Mouse (Mus musculus) layer of hippocampus, adult 11-12 months (tissue): ENCODE results near the gene 4930402H24Rik.

Source experiments
- DNase-seq: peaks from one replicate; pipeline ENCODE4 v3.0.0; 2022; ENCODE audit warnings: low spot score

Gene 4930402H24Rik

DNA sequence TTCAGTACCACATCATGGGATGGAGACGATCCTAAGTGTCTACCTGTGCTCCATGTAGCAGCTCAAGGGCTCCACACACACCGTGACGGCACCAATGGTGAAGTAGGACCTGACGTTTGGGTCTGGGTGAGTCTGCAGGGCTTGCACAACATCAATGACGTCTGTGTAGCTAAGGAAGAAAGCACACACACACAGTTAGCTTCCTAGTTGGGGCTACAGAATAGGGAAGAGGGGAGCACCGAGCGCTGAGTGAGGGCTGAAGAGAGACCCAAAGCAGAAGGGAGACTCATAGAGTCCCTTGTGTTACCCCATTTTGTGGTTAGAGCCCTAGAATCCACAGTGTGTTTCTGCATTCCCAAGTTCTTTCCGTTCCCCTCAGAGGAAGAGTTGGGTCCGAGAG, 175.5 kb downstream of the 4930402H24Rik start:
- no peak for DNase-seq

DNA sequence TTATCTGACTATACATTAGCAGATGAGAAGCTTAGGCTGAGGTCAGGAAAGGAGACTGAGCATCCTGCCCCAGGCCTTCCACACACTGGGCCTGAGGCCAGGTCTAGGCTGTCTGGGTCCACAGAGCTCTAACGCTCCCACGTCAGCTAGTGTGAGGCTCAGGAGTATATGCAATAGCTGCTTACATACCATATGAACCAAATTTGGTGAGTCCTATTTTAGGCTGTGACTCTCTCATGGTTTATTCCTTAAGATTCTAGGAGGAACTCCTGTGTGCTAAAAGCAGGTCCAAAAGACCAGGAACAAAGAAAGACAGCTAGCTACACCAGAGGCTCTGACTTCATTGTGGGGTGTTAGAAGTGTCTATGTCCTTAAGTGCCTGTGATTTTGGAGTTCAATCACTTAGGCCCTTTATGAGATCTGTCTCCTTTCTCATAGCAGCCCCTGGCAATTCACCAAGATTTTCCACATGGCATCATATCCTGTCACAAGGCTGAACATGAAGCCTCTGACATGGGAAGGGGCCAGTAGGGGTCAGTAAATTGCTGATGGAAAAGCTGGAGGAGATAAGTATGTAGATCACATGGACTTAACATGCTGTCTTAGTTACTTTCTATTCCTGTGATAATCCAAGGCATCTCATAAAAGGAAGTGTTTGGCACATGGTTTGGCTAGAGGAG, 177.2 kb downstream of the 4930402H24Rik start:
- DNase-seq: no peak

DNA sequence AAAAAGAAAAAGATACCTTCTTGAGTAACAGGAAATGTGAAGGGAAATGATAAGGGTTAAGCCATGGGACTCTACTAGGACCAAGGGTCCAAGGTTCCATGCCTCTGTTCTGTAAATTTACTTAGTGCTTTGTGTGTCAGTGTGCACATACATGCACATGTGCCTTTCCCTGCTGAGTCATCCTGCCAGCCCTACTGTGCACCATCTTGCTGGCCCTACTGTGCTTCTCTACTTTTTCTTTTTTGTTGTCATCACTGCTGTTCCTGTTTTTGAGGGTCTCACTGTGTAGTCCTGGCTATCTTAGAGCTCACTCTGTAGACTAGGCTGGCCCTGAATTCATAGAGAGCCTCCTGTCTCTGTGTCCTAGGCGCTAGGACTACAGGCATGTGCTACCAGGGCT, 178.5 kb downstream of the 4930402H24Rik start:
- no peak for DNase-seq

- DNase-seq: no peak
These were observed 181.8 kb downstream of the 4930402H24Rik start for GRCm38 (mm10) chr2:130724369-130724768.

- no peak for DNase-seq
These were observed 188.3 kb downstream of the 4930402H24Rik start for GRCm38 (mm10) chr2:130717951-130718350.

DNA sequence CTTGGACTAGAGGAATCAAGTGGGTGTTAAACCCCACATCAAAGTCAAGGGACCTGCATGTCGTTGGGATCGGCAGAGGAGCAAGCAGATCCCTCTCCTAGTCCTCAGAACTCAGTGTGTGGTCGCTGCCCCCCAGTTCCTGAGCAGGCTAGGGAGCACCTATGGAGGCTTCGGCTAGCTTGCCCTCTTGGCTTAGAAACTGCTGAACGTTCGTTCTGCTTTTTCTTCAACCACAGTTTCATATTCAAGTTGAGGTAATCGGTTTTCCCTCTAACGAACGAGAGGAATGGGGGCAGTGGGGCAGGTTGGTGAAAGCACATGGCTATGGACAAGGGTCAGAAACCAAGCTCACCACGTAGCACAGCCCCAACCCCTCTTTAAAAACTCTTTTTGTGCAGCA, 199.1 kb downstream of the 4930402H24Rik start:
- DNase-seq: no peak

- DNase-seq: no peak
These were observed 199.6 kb downstream of the 4930402H24Rik start for GRCm38 (mm10) chr2:130706602-130707001.

GRCm38 (mm10) chr2:130705178-130705577, 201.0 kb downstream of the 4930402H24Rik start:
- DNase-seq: no peak

DNA sequence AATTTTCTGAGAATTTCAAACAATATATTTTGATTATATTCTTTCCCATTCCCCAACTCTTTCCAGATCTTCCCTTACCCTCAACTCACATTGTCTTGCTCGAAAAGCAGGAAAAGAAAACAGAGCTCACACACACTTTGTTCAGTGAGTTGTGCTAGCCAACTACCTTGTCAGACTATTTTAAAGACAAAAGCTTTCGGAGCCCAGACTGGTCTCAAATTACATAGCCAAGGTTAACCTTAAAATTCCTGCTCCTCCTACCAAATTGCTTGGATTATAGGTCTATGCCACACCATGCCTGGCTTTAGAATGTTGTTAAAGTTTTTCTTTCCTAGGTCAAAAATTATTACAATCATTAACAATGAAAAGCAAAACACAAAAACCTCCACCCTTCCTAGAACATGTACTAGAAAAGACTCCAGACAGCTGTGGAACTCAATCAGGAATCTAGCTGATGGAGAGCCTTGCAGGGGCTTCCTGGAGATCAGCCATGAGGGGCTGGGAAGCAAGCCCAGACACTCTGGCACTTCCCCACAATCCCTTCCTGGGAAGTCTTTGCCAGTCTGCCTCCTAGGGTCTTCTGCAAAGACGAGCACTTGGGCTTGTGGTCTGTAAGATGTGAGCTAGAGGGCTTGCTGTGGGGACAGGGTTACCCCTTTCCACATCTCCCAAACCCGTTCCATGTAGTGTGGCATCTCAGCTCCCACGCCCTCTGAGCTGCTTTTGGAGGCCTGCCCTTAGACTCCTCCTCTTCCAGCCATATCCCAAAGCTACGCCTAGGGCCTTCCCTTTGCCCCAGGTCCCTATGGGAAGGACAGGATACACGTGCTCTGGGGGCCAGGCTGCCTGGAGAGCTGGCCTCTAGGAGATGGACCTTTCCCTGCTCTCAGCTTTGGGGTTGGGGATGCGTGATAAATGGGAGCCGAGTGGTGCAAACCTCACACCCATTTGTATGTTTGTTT, 201.9 kb downstream of the 4930402H24Rik start:
- DNase-seq: no peak

GRCm38 (mm10) chr2:130697821-130698266, 208.4 kb downstream of the 4930402H24Rik start:
- DNase-seq: no peak

- peak; percentile 32 for DNase-seq
These were observed 208.9 kb downstream of the 4930402H24Rik start, which contains the start of gene Slc4a11 for GRCm38 (mm10) chr2:130697153-130697810. Gene Slc4a11 (minus strand): TSS chr2:130697519.

- no peak for DNase-seq
These were observed 209.5 kb downstream of the 4930402H24Rik start for GRCm38 (mm10) chr2:130696700-130697152.

GRCm38 (mm10) chr2:130693563-130693962, 212.6 kb downstream of the 4930402H24Rik start:
- no peak for DNase-seq

- DNase-seq: no peak
These were observed 217.2 kb downstream of the 4930402H24Rik start for GRCm38 (mm10) chr2:130689011-130689410.

DNA sequence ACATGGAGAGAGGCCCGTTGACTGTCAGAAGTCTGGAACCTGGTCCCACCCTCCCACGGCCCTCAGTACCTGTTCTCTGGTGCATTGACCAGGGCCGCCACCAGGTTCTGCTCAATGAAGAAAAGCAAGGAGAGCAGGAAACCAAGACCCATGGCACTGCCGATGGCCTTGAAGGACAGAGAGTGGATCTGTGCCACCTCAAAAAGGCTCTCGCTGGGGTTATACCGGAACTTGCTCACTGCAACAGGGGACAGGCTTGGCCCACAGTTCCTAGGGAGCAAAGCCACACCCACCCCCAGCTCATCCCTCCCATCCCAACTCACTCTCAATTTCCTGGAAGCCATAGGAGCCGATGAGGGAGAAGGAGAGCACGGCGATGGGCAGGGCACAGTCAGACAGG, 220.8 kb downstream of the 4930402H24Rik start:
- no peak for DNase-seq

- DNase-seq: no peak
These were observed 224.7 kb downstream of the 4930402H24Rik start for GRCm38 (mm10) chr2:130681531-130681930.

DNA sequence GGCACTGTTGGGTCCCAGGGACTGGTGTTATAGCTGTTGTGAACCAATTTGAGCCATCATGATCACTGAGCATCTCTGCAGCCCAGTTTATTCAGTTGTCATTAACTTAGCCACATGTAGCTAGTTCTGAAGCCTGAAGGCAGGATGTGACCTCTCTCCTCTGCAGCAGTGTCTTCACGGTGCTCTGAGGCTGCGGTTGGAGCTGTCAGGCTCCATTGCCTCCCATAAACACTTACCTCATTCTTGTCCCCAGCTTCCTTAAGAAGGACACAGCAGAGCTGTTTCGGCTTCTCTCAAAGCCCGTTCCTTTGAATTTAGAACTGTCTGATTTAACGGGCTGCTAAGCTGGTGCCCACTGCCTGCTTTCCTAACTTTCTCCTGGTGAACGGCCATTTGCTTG, 226.3 kb downstream of the 4930402H24Rik start:
- DNase-seq: no peak

DNA sequence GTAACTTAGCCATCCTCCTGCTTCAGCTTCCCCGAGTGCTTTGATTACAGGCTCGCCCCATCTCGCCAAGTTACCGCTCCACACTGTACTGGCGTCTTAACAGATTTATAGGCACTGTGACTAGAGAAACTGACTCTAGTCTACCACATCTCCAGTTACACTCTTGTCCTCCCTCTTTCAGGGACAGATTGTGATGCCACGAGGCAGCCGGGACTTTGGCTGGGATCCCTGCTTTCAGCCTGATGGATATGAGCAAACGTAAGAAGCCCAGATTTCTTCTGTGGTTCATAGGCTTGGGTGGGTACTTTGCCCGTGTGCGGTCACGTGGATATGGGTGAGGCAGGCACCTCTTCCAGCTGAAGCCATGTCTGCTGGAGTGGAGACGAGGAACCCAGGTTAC, 227.1 kb downstream of the 4930402H24Rik start:
- no peak for DNase-seq

DNA sequence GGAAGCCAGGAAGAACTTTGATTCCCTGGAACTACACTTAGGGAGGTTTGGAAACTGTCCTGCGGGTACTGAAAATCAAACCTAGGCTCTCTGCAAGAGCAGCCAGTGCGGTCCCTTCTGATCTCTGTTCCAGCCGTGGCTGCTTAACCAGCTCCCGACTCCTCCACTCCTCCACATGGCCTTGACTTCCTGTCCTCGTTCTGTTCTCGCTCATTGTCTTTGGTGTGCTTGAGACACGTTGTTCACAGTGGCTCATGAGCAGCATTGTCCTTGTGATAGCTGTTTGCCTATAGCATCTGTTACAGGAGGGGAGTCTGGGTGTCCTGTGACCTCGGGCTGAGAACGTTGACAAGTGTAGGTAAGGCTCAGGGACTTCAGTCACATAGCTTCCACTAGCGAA, 229.0 kb downstream of the 4930402H24Rik start:
- no peak for DNase-seq

DNA sequence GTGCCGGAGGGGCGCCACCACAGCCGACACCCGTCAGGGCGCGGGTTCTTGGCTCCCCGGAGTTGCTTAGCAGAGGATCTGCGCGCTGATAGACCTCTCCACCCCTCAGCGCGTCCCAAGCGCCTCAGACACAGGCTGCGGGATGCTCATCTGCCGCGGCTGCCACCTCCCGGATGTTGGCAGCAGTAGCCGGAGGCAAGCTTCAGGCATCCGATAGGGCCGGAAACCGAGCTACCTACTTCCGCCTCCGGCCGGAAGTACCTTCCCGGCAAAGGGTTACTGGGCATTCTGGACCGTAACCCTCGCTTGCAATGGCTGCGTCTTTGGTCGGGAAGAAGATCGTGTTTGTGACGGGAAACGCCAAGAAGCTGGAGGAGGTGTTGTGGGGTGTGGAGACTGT, 238.6 kb downstream of the 4930402H24Rik start, which contains the start of gene Itpa:
Itpa (plus strand) TSS at position 52 of the 400 bp plus-strand sequence.
- peak; percentile 87 for DNase-seq

- DNase-seq: peak; percentile 95
These were observed 242.0 kb downstream of the 4930402H24Rik start, which contains the start of gene Ddrgk1 for GRCm38 (mm10) chr2:130664102-130664701. Gene Ddrgk1 (minus strand): TSS chr2:130664659.

- no peak for DNase-seq
These were observed 242.9 kb downstream of the 4930402H24Rik start for GRCm38 (mm10) chr2:130663342-130663741.
